ENCODE assay signal across 8 mouse cellular contexts in genomic region chr8:84010625-84011611, GRCm38 (mm10). TPM values are rescaled to one million over a fixed set of nuclear protein-coding genes. Genes with fewer than 3 reads are reported as not detected.
DNase-seq lines count a peak whose midpoint lies in the region; ATAC-seq lines count a peak whose summit lies in the region.

No protein-coding gene starts in this region.

- peaks cover 37% of the 10 kb centered on the region for H3K27me3 ChIP-seq in hindbrain, embryonic 14.5 days (ENCODE audit: control insufficient read depth, insufficient read depth, low read length)
- peaks cover 52% of the 10 kb centered on the region for H3K27me3 ChIP-seq in limb, embryonic 10.5 days (ENCODE audit: low read depth, poor library complexity, severe bottlenecking)

- H3K27ac ChIP-seq in hindbrain, embryonic 14.5 days, result no peak overlapping the region
- H3K27ac ChIP-seq in limb, embryonic 10.5 days, result peak overlapping the region; percentile 5

- H3K9me3 ChIP-seq in hindbrain, embryonic 14.5 days (ENCODE audit: control insufficient read depth, low read length), result no peaks in the 10 kb centered on the region
- H3K9me3 ChIP-seq in limb, embryonic 10.5 days (replicated peaks), result no peaks in the 10 kb centered on the region

- DNase-seq in R1 (ENCODE audit: low read depth, low spot score), result peak; percentile 68
- peak; percentile 69 for DNase-seq in cerebellum, adult 8-10 months
- peak; percentile 48 to 53 for DNase-seq in frontal cortex, postnatal 25 days (ENCODE audit: low spot score in 2 of 2)
- peak; percentile 81 for DNase-seq in hindbrain, embryonic 14.5 days (ENCODE audit: low spot score)
- peak; percentile 84 for DNase-seq in limb, embryonic 10.5 days (ENCODE audit: low spot score)
- DNase-seq in mesoderm, embryonic 11.5 days (ENCODE audit: low read depth, low spot score), result peak; percentile 72
- peak; percentile 52 for DNase-seq in spleen, adult 12 weeks (ENCODE audit: low spot score)
- no peak for DNase-seq in ovary, postnatal 14 days (ENCODE audit: low spot score)

- H3K4me3 ChIP-seq in hindbrain, embryonic 14.5 days (replicated peaks; ENCODE audit: low read length), result peak overlapping the region; percentile 54
- H3K4me3 ChIP-seq in limb, embryonic 10.5 days, result peak overlapping the region; percentile 58

- no peaks in the 10 kb centered on the region for H3K36me3 ChIP-seq in hindbrain, embryonic 14.5 days (replicated peaks; ENCODE audit: control insufficient read depth, insufficient read depth)
- H3K36me3 ChIP-seq in limb, embryonic 10.5 days, result no peaks in the 10 kb centered on the region

- peak; percentile 64 for ATAC-seq in hindbrain, embryonic 14.5 days (ENCODE audit: low FRiP score)

- peaks cover 22% of the 10 kb centered on the region for H3K4me1 ChIP-seq in hindbrain, embryonic 14.5 days (replicated peaks; ENCODE audit: control insufficient read depth, insufficient read depth, low read length)
- peaks cover 37% of the 10 kb centered on the region for H3K4me1 ChIP-seq in limb, embryonic 10.5 days

- peak overlapping the region; percentile 99 for H3K4me2 ChIP-seq in hindbrain, embryonic 14.5 days (replicated peaks)

- 3% methylated on average over 62 of the region's 83 CpGs for WGBS in hindbrain, embryonic 14.5 days
- 2% methylated on average over 83 of the region's 83 CpGs for WGBS in limb, embryonic 10.5 days

- H3K9ac ChIP-seq in hindbrain, embryonic 14.5 days, result peak overlapping the region; percentile 59

RNA-seq across cellular contexts. Expression of gene 2210011C24Rik, which starts 1.1 kb away (rescaled TPM):
- polyA plus RNA-seq in hindbrain, embryonic 14.5 days (2014; fragmentation: Nextera tagmentation; extraction: Ambion mirVana), result 0.52 and 0.77 TPM in 2 replicates
- 0.13 TPM in 1 of 2 replicates, not detected in the other for polyA plus RNA-seq in limb, embryonic 10.5 days (2016; fragmentation: Nextera tagmentation; extraction: Ambion mirVana)

RNA-seq across cellular contexts. Expression of gene 1700067K01Rik, which starts 9.6 kb away (rescaled TPM):
- polyA plus RNA-seq in hindbrain, embryonic 14.5 days (2014; fragmentation: Nextera tagmentation; extraction: Ambion mirVana), result 0.54 and 0.76 TPM in 2 replicates
- polyA plus RNA-seq in limb, embryonic 10.5 days (2016; fragmentation: Nextera tagmentation; extraction: Ambion mirVana), result 0.28 and 0.73 TPM in 2 replicates

RNA-seq across cellular contexts. Expression of gene Palm3, which starts 10.4 kb away (rescaled TPM):
- polyA plus RNA-seq in hindbrain, embryonic 14.5 days (2014; fragmentation: Nextera tagmentation; extraction: Ambion mirVana), result 3.7 and 5.5 TPM in 2 replicates
- polyA plus RNA-seq in limb, embryonic 10.5 days (2016; fragmentation: Nextera tagmentation; extraction: Ambion mirVana), result 6.5 and 6.6 TPM in 2 replicates

RNA-seq across cellular contexts. Expression of gene Samd1, which starts 13.4 kb away (rescaled TPM):
- polyA plus RNA-seq in hindbrain, embryonic 14.5 days (2014; fragmentation: Nextera tagmentation; extraction: Ambion mirVana), result 11.1 and 11.3 TPM in 2 replicates
- polyA plus RNA-seq in limb, embryonic 10.5 days (2016; fragmentation: Nextera tagmentation; extraction: Ambion mirVana), result 10.3 and 12.5 TPM in 2 replicates

RNA-seq across cellular contexts. Expression of gene Il27ra, which starts 31.5 kb away (rescaled TPM):
- polyA plus RNA-seq in hindbrain, embryonic 14.5 days (2014; fragmentation: Nextera tagmentation; extraction: Ambion mirVana), result 0.34 and 0.48 TPM in 2 replicates
- polyA plus RNA-seq in limb, embryonic 10.5 days (2016; fragmentation: Nextera tagmentation; extraction: Ambion mirVana), result 0.40 and 0.58 TPM in 2 replicates
